In genomic region chr11:115747351-115747750, GRCm38 (mm10) we compare ENCODE assay signal across 7 mouse cellular contexts. TPM values are rescaled to one million over a fixed set of nuclear protein-coding genes. Genes with fewer than 3 reads are reported as not detected.
DNase-seq lines count a peak whose midpoint lies in the region; ATAC-seq and TF ChIP-seq lines count a peak whose summit lies in the region.

No protein-coding gene starts in this region.

- H3K9me3 ChIP-seq in MEL (replicated peaks; ENCODE audit: insufficient read depth, low read length) = no peaks in the 10 kb centered on the region
- no peaks in the 10 kb centered on the region for H3K9me3 ChIP-seq in hindbrain, embryonic 13.5 days
- no peaks in the 10 kb centered on the region for H3K9me3 ChIP-seq in midbrain, embryonic 13.5 days

- 10% methylated on average over 15 of the region's 15 CpGs for WGBS in hindbrain, embryonic 13.5 days
- 19% methylated on average over 9 of the region's 15 CpGs for WGBS in midbrain, embryonic 13.5 days

- TF ChIP-seq RAD21 in MEL (IDR thresholded peaks at IDR 0.05; ENCODE audit: low read depth, low read length) = no peak

- H3K27ac ChIP-seq in MEL (ENCODE audit: control insufficient read depth, low read depth, low read length) = no peak overlapping the region
- no peak overlapping the region for H3K27ac ChIP-seq in hindbrain, embryonic 13.5 days
- H3K27ac ChIP-seq in midbrain, embryonic 13.5 days = no peak overlapping the region

- H3K79me2 ChIP-seq in MEL (ENCODE audit: control insufficient read depth, insufficient read depth, low read length, poor library complexity) = no peaks in the 10 kb centered on the region

- peak overlapping the region; percentile 26 for H3K9ac ChIP-seq in MEL (ENCODE audit: control insufficient read depth, low read depth, low read length, poor library complexity, severe bottlenecking)
- H3K9ac ChIP-seq in hindbrain, embryonic 13.5 days = peak overlapping the region; percentile 53; the same call in 1 of the 2 replicates
- H3K9ac ChIP-seq in midbrain, embryonic 13.5 days (replicated peaks) = peak overlapping the region; percentile 44; the same call in 1 of the 2 replicates

- peak overlapping the region; percentile 43 for H3K4me2 ChIP-seq in hindbrain, embryonic 13.5 days
- H3K4me2 ChIP-seq in midbrain, embryonic 13.5 days (replicated peaks) = peak overlapping the region; percentile 37

- TF ChIP-seq POLR2A in MEL (IDR thresholded peaks at IDR 0.05; ENCODE audit: control insufficient read depth in 1 of 2, insufficient read depth in 1 of 2, low read depth in 1 of 2, low read length in 2 of 2, poor library complexity in 1 of 2) = no peak

- peak overlapping the region; percentile 37 to 65 for H3K4me3 ChIP-seq in MEL (ENCODE audit: control insufficient read depth in 1 of 2, insufficient read depth in 1 of 2, low read depth in 2 of 2, low read length in 2 of 2)
- peak overlapping the region; percentile 15 for H3K4me3 ChIP-seq in hindbrain, embryonic 13.5 days
- peak overlapping the region; percentile 6; the same call in 1 of the 2 replicates for H3K4me3 ChIP-seq in midbrain, embryonic 13.5 days (replicated peaks)

- TF ChIP-seq CTCF in MEL (IDR thresholded peaks at IDR 0.05 in 2 of 3, conservative IDR thresholded peaks at IDR 0.05 in 1 of 3; ENCODE audit: control insufficient read depth in 1 of 3, insufficient read depth in 1 of 3, low read depth in 2 of 3, low read length in 3 of 3, poor library complexity in 1 of 3, severe bottlenecking in 1 of 3) = no peak

- H3K4me1 ChIP-seq in MEL (ENCODE audit: control insufficient read depth in 1 of 2, insufficient read depth in 2 of 2, low read length in 2 of 2) = peaks cover 6 to 26% of the 10 kb centered on the region in 2 experiments
- H3K4me1 ChIP-seq in hindbrain, embryonic 13.5 days (replicated peaks) = peaks cover 8% of the 10 kb centered on the region
- 0 out of 2 replicates have a peak, but pooled peaks cover 8% of the 10 kb centered on the region for H3K4me1 ChIP-seq in midbrain, embryonic 13.5 days (replicated peaks)

- no peak for ATAC-seq in hindbrain, embryonic 13.5 days (ENCODE audit: low FRiP score)
- no peak for ATAC-seq in midbrain, embryonic 13.5 days
- no peak for ATAC-seq in megakaryocyte progenitor cell, adult 5-6 weeks (replicated peaks; ENCODE audit: poor library complexity)

- TF ChIP-seq EP300 in MEL (IDR thresholded peaks at IDR 0.05; ENCODE audit: low read depth in 1 of 2, low read length in 2 of 2) = no peak

- H3K27me3 ChIP-seq in MEL (ENCODE audit: control insufficient read depth in 1 of 2, insufficient read depth in 2 of 2, low read length in 2 of 2) = no peaks in the 10 kb centered on the region
- no peaks in the 10 kb centered on the region for H3K27me3 ChIP-seq in hindbrain, embryonic 13.5 days
- no peaks in the 10 kb centered on the region for H3K27me3 ChIP-seq in midbrain, embryonic 13.5 days

- DNase-seq in CD4-positive, CD25-positive, alpha-beta regulatory T cell, adult 2 months (ENCODE audit: low read depth, low spot score) = peak; percentile 73
- DNase-seq in MEL (ENCODE audit: low read depth, low spot score) = peak; percentile 57
- DNase-seq in urinary bladder, postnatal 14 days (ENCODE audit: low spot score) = no peak
- no peak for DNase-seq in kidney, adult 11 months

- H3K36me3 ChIP-seq in MEL (ENCODE audit: control insufficient read depth in 1 of 2, insufficient read depth in 2 of 2, low read length in 2 of 2) = peaks cover 0 to 6% of the 10 kb centered on the region in 2 experiments; a peak in 2 of 4 replicates
- H3K36me3 ChIP-seq in hindbrain, embryonic 13.5 days = no peaks in the 10 kb centered on the region
- H3K36me3 ChIP-seq in midbrain, embryonic 13.5 days = no peaks in the 10 kb centered on the region

TF ChIP-seq in MEL, 35 proteins besides CTCF, POLR2A, EP300 and RAD21:
- TF ChIP-seq USF2 (IDR thresholded peaks at IDR 0.05; ENCODE audit: borderline replicate concordance in 1 of 2, insufficient read depth in 1 of 2, low read depth in 1 of 2, low read length in 2 of 2) (no peak), SIN3A (IDR thresholded peaks at IDR 0.05; ENCODE audit: low read length) (peak; percentile 10; the same call in 1 of the 2 replicates)

RNA-seq across cellular contexts. Expression of gene Tmem94, which starts 17.9 kb away (rescaled TPM):
- total RNA-seq in MEL (2012; rRNA removed) = 23.2 and 26.2 TPM in 2 replicates
- polyA plus RNA-seq in MEL (2012; ENCODE audit: insufficient read depth in 1 of 2, insufficient read length in 2 of 2, low read depth in 1 of 2, low replicate concordance in 2 of 2, missing spikeins in 1 of 2) = 10 to 100 TPM; 38.9 to 64.4 TPM
- 30.9 TPM in 2 replicates for polyA plus RNA-seq in hindbrain, embryonic 13.5 days (2015; fragmentation: Nextera tagmentation; extraction: Ambion mirVana)
- 29.9 and 31.0 TPM in 2 replicates for polyA plus RNA-seq in midbrain, embryonic 13.5 days (2015; fragmentation: Nextera tagmentation; extraction: Ambion mirVana)
- total RNA-seq in megakaryocyte progenitor cell, adult 5-6 weeks (2015) = 18.3 and 19.0 TPM in 2 replicates
- 22.9 and 24.9 TPM in 2 replicates for total RNA-seq in megakaryocyte progenitor cell, adult 5-6 weeks (2017)

RNA-seq across cellular contexts. Expression of gene Grb2, which starts 39.0 kb away (rescaled TPM):
- total RNA-seq in MEL (2012; rRNA removed) = 75.3 and 93.2 TPM in 2 replicates
- polyA plus RNA-seq in MEL (2012; ENCODE audit: insufficient read depth in 1 of 2, insufficient read length in 2 of 2, low read depth in 1 of 2, low replicate concordance in 2 of 2, missing spikeins in 1 of 2) = 100 to 1,000 TPM in 1 of 2 experiments, not detected in 1; 261 TPM
- polyA plus RNA-seq in hindbrain, embryonic 13.5 days (2015; fragmentation: Nextera tagmentation; extraction: Ambion mirVana) = 184 and 196 TPM in 2 replicates
- polyA plus RNA-seq in midbrain, embryonic 13.5 days (2015; fragmentation: Nextera tagmentation; extraction: Ambion mirVana) = 165 and 176 TPM in 2 replicates
- 78.1 and 85.5 TPM in 2 replicates for total RNA-seq in megakaryocyte progenitor cell, adult 5-6 weeks (2015)
- 48.5 and 51.7 TPM in 2 replicates for total RNA-seq in megakaryocyte progenitor cell, adult 5-6 weeks (2017)

Comparison
In these comparisons a context has a peak if more than half of its experiments do, and no peak if none do; other contexts are left out.
1. DNase-seq: peak in CD4-positive, CD25-positive, alpha-beta regulatory T cell, adult 2 months (single experiment) and MEL (single experiment); none in urinary bladder, postnatal 14 days (single experiment) and kidney, adult 11 months (single experiment).
2. Peak in every context shown above with its lines, with median percentiles within 50 percentile points of each other: H3K4me3 ChIP-seq and H3K9ac ChIP-seq.